Mouse (Mus musculus): ENCODE measurements at regions not wholly inside any gene's neighbourhood (a gene's known extent, or its start where the extent isn't known, plus 50 kb on each side); places are given as distances from the start of the nearest gene placed in this dataset.

DNA sequence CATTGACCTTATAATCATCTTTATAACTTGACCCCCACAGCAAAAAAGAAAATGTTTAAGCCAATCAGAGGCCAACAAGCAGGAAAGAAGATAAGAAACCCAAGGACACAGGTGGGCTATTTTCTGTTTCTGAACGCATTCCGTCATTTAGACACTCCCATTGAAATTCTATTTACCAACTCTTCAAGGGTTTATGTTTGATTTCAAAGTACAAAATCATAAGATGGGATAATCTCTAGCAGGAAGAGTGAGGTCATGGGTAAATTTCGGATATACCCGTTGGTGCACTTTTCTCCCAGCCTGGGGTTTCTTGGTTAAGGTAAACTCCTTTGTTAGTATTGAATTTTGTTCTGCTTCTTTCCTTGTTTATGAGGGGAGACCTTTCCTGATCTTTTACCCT is 230.9 kb upstream of the Dcn start:
- no peak for DNase-seq (ENCODE audit: low read depth, low spot score)

GRCm38 (mm10) chr10:97249760-97250159 is 229.6 kb upstream of the Dcn start:
- no peak for DNase-seq (ENCODE audit: low read depth, low spot score)

DNA sequence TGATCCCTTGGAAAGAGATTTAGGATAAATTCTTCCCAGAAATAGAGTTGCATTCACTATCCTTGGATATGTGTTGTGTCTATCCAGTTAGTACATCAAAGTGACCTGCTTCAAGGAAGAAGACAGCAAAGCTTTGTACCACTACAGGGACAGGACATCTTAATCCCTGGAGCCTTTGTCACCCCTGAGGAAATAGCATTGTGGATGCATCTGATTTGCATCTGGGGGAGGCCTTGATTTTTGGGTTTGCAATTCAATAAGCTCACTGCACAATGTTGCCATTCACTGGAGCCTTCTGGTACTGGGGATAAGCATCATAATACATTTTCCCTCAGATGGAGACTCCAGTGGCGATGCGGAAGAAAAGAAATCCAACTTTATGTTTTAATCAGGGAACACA is 229.2 kb upstream of the Dcn start:
- DNase-seq (ENCODE audit: low read depth, low spot score) = no peak

DNA sequence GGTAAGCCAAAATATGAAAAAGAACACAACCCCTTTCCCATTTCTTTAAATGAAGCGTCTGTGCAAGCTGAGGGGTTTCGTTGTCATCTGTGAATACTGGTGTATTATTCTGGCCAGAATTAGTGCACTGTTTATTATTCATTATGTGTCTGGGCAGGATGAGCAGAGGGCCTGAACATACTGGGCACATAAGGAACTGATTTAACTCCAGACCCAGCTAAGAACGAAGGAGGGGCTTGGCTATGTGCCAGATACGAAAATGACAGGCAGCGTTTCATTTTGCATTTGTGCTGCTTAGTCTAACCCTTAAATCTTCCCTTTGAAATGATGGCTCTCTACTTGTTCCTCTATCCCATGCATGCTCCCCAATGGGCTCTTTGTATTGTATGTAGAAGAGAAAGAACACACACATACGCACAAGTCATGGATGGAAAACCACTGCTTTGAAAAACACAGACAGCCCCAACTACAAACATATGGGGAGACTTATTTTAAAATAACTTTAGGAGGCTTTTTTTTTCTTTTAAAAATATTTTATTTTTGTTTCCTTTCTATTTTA is 213.4 kb upstream of the Dcn start:
- DNase-seq (ENCODE audit: low read depth, low spot score) = no peak

GRCm38 (mm10) chr10:97282416-97282815 is 197.0 kb upstream of the Dcn start:
- no peak for DNase-seq (ENCODE audit: low read depth, low spot score)

DNA sequence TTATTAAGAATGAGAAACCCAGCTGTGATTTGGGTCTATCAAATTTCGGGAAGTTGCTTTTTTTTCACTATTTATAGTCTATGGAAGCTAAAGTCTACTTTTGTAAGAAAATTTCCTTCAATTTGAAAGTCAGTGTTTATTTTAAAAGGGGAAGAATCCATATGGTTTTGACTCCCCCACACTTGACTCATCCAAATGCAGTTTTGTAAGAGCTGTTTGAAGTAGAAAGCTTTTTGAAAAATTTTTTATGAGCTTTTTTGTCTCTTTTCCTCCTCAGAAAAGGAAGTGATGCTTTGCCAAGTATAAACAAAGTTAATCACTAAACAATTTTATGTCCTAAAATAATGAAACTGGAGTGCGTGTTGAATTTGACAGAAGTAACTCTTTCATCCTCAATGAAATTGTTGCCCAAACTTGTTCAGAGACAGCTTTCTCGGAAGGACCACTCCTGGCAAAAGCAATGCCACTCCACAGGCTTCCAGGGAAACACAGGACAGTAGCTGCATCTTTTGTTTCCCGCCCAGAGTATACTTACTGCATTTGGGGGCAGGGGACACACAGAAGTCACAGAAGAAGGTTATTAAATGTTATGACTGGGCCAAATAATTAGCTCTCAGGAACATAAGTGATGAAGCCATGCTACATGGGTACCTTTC is 196.4 kb upstream of the Dcn start:
- no peak for DNase-seq (ENCODE audit: low read depth, low spot score)

DNA sequence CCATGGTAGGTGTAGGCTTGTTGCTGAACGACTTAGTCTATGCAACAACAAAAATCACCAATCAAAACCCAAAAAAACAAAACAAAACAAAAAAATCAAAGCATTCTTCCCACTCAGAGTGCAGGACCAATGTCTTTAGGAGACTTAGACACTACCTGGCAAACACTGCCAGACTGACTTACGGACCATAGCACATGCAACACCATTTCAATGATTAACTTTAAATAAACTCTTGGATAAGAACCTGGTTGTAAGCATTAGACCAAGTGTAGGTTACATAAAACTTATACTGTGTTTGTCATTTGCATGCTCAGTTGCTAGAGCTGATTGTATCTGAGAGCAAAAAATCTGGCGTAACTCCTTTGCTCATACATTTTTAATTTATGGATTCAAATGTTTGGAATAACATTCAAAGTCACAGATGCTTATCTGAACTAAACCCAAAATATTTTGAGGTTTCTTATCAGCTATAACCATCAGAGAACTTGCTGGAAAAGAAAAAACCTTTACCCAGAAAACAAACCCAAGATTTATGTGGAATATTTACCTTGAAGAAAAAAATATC is 174.5 kb upstream of the Dcn start:
- DNase-seq (ENCODE audit: low read depth, low spot score) = no peak

DNA sequence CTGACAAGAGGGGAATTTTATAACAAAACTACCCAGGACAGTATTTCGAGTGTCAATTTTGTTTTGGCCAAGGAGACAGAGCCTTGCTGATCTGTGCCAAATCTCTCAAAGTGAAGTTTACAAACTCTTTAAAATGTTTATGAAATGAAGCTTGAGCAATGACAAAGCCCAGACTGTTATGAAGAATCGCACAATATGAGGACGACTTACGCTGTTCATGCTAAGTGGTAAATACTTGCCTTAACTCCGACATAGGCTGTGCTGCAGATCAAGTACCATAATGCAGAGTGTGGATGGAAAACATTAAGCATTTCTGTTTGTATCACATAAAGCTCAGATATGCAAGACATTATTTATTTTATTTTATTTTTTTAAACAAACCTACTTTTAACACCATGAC is 169.8 kb upstream of the Dcn start:
- no peak for DNase-seq (ENCODE audit: low read depth, low spot score)

DNA sequence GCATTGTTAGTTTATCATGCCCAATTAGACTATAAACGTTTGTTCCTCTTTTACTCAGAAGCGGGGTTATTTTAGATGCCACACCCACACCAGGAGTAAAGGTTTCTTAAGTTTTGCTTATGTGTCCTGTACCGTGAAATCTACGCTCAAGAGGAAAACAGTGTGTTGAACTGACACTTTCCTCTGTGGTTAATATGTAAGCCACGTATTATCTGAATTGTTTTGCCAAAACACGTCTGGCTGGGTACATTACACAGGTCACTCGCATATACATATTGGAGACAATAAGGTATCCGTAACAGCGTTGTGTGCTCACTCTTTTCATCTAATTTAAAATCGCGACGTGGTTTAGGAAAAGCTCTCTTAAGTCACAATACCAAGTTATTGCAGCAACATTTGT is 166.9 kb upstream of the Dcn start:
- no peak for DNase-seq (ENCODE audit: low read depth, low spot score)

DNA sequence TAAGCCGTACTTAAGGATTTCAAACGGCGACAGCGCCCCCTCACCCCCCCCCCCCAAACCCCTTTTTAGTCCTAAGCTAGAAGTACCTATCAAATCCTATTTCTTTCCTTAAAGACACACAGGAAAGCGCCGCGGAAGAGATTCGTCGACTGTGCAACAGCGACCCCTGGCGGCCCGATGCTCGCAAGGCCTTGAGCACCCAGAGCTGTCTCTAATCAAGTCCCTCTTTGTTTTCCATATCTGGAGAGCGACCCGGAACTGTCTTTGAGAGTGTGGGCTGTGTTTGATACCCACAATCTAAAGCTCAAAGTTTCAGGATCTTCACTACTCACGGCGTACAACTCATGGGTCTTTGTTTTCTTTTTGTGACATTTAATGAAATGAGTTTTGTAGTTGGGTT is 166.4 kb upstream of the Dcn start:
- peak; percentile 88 for DNase-seq (ENCODE audit: low read depth, low spot score)

DNA sequence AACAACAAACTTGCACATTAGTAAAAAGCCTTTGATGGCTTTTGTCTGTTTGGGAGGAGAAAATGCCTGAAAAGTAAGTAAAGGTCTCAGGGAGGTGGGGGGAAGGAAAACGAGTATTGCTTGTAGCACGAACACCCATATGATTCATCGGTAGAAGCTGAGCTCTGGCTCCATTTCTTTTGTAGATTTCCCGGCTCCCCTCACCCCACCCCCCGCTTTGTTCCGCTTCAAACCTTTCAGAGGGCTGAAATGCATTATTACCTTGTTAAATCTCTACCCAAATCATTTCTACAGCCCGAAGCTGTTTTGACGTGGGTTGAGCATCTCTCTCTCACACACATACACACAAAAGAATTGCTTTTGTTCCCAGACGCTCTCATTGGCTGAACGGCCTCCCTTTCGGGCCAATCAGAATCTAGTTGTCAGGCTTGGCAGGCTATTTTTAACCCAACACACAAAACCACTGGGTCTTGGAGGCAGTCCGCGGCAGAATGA is 166.0 kb upstream of the Dcn start:
- peak; percentile 74 for DNase-seq (ENCODE audit: low read depth, low spot score)

DNA sequence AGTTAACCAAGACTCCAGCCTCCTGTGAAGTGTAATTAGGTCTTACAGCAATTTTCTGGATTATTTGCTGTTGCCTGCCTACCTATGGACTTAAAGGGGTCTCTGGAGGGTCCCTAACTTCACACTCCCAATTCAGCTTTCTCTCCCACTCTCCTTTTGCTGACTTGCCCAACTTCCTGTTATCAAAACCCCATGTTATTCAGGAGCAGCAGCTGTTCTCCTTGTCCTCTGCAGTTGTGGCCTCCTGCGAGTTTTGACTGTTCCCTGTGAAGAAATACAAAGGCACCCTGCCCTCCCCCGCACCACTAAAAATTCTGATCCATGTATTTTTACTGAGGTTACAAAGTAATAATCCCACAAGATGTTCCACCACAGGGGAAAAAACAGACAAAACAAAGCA is 146.8 kb upstream of the Dcn start:
- DNase-seq (ENCODE audit: low read depth, low spot score) = no peak

- no peak for DNase-seq (ENCODE audit: low read depth, low spot score)
These were observed 145.4 kb upstream of the Dcn start for GRCm38 (mm10) chr10:97334044-97334443.

DNA sequence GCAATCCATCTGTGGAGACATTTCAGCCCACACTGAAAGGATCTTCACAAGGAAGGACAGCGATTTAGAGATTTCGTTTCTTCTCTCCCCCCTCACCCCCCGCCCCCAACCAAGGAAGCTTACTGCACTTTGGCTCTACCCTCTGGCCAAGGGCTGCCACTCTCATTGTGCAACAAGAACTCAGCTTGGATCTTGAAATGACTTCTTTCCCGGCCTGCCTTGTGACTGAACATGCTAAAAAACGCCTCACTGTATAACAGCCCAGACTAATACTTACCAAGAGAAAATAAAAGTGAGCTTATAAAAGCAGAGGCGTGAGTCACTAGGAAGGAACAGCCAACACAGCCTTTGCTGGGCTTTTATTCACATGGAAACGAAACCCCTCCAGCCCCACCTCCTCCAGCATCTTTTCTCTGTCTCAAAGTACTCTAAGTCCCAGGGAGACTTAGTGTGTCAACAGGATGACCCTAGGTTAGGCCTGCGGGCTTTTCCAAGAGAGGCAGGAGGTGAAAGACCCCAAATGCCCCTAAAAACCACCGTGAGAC is 144.7 kb upstream of the Dcn start:
- DNase-seq (ENCODE audit: low read depth, low spot score) = no peak

DNA sequence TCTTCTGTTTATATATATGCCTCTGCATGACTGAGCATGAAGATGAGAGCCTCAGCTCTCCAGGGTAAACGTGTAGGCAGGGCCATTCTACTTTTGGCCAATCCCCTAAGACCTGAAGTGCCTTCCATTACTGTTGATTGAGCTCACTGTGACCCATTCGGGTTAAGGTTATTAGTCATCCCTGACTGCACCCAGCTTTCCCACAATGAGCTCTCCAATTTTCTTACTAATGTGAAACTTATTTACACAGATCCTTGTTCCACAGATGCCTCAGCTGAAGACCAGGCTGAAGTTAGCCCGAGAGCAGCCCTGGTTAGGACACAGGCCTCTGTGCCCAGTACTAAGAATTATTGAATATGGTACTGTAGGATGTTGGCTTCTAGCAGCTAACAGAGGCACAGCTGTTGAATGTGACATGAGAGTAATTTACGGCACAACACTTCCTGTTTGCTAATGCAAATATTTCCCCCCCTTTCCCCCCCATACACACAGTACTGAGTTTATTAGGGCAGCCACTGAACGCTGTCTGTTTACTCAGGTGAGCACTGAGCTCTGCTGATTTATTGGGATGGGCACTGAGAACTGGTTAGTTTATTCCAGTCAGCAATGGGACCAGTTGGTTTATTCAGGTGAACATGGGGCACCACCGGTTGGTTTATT is 141.2 kb upstream of the Dcn start:
- no peak for DNase-seq (ENCODE audit: low read depth, low spot score)

DNA sequence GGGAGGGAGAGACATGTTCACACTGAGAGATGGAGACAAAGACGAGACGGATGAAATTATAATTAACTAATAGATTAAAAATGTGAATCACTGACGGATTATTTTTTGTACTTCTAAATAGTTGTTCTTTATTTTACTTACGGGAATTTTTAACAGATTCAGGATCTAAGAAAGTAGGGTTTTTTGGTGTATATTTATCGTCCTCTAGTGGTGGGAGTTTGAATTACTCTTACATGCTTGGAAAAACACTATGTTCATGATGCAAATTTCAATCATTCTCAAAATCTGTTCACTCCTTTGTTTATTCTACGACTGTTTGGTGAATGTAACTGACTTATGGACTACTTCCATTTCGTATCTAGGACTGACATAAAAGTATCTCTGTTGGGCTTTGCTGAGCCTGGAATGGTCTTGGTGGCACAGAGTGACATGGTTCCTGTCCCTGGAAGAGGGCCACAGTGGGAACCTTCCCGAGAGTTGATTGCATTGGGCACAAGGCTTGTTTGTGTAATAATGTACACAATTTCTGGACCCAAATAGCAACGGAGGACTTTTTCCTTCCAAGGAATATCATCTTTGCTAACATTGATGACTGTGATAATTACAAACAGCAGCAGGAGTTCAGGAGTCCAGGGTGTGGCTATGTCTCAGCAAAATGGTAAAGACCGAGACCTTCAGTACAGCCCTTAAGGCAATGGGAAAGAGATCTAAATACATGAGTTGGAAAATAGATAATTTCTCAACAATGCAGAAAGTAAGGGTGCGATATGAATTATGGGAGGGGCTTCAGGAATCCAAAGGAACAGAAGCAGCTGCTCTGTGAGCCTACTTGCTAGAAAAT is 139.3 kb upstream of the Dcn start:
- peak; percentile 14 for DNase-seq (ENCODE audit: low read depth, low spot score)

GRCm38 (mm10) chr10:97345347-97345746 is 134.1 kb upstream of the Dcn start:
- peak; percentile 67 for DNase-seq (ENCODE audit: low read depth, low spot score)

DNA sequence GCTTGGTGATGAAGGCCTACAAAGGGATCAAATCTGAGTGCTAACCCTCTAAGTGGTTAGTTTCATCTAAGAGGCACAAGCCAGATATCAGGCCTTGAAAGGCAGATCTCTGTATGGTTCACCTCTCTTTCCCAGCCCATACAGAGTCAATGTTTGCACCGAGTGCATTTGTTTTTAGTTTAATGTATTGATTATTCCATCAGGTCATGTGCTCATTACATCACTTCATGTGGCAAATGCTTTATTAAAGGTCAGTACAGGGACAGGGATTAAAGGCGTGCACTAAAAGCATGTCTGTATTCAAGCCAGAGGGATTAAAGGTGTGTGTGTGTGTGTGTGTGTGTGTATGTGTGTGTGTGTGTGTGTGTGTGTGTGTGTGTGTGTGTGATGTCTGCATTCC is 132.5 kb upstream of the Dcn start:
- DNase-seq (ENCODE audit: low read depth, low spot score) = no peak

DNA sequence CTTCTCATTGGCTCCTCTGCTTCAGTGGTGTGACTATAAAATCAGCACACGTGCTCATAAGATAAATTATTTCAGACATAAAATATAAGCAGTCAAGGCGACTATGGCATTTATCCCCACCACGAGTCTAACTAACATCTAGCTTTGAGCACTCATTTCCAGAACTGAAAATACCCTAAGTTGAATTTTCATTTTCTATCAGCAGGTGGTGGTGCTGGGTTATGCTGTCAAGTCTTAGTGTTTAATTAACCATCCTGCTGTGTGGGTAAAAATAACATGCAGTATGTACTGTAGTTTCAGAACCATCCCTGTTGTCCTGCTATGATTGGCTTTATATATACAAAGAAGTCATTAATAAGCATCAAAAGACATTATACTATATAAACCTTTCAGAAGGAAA is 110.8 kb upstream of the Dcn start:
- DNase-seq (ENCODE audit: low read depth, low spot score) = no peak

- DNase-seq (ENCODE audit: low read depth, low spot score) = peak; percentile 48
These were observed 103.6 kb upstream of the Dcn start for GRCm38 (mm10) chr10:97375824-97376223.

DNA sequence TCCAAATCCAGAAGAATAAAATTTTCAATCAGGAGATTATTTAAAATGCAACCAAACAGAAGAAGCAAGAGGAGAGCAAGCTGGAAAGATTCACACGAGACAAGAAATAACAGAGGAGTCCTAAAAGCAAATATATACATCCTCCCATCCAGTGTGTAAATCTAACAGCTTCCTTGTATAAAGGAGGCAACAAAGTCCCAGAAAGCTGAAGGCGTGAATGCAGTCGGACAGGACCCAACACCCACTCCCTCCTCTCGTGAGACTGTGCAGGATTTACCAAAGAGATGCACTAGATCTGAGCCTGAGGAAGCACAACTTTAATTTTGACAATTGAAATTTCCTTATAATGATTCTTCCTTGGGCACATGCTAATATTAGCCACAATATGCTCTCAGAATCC is 103.0 kb upstream of the Dcn start:
- no peak for DNase-seq (ENCODE audit: low read depth, low spot score)

GRCm38 (mm10) chr10:97381586-97381985 is 97.8 kb upstream of the Dcn start:
- no peak for DNase-seq (ENCODE audit: low read depth, low spot score)

Measured in ES-CJ7 (cell line).